21 mouse cellular contexts compared by ENCODE assay signal in the genomic region with DNA sequence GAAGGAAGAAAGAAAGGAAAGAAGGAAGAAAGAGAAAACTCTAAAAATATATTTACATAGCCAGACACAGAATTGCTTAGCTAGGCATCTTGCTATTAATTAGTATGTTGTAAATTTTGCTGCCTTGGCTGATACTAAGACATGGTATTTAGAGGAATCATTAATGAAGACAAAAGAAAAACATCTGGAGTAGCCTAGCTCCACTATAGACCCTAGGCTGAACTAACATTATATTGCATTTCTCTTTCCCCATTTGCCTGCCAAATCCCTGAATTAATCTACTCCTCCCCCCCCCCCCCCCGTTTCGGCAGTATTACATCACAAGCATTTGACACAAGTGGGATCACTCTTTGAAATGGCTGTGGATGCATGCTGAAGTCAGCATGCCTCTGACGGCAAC.
DNase-seq lines count a peak whose midpoint lies in the region; ATAC-seq and TF ChIP-seq lines count a peak whose summit lies in the region.
"Had no signal": no experiment of that assay in that cellular context is flagged by ENCODE, and none has a peak within 500 bp of the region (broad histone marks: within the 10 kb centered on the region; RNA-seq: fewer than 3 reads in every experiment).

No protein-coding gene starts in this region.

- no peak overlapping the region for H3K4me3 ChIP-seq in forebrain, postnatal 0 days (ENCODE audit: low read depth, low read length)
- H3K4me3 ChIP-seq in forebrain, embryonic 12.5 days (replicated peaks): no peak overlapping the region
- no peak overlapping the region for H3K4me3 ChIP-seq in intestine, embryonic 16.5 days (ENCODE audit: low read length)
- H3K4me3 ChIP-seq in intestine, embryonic 15.5 days (replicated peaks): no peak overlapping the region
- H3K4me3 ChIP-seq in lung, embryonic 16.5 days (ENCODE audit: low read length): no peak overlapping the region
- no peak overlapping the region for H3K4me3 ChIP-seq in stomach, embryonic 16.5 days (replicated peaks; ENCODE audit: low read length)
- H3K4me3 ChIP-seq: erythroblast, embryonic 14.5 days; hindbrain, embryonic 10.5 days; layer of hippocampus, adult 2 months; neural tube, embryonic 12.5 days had no signal

- ATAC-seq in forebrain, postnatal 0 days: peak; percentile 15
- ATAC-seq in forebrain, embryonic 12.5 days (ENCODE audit: low FRiP score): no peak
- ATAC-seq in intestine, embryonic 16.5 days: peak; percentile 40; the same call in 1 of the 2 replicates
- no peak for ATAC-seq in intestine, embryonic 15.5 days
- peak; percentile 56 for ATAC-seq in lung, embryonic 16.5 days (ENCODE audit: low read depth)
- ATAC-seq in stomach, embryonic 16.5 days (ENCODE audit: insufficient read depth, low FRiP score): peak; percentile 61; the same call in 1 of the 2 replicates
- no peak for ATAC-seq in activated CD4-positive, CD25-positive, alpha-beta regulatory T cell, adult 4 months
- ATAC-seq: hindbrain, postnatal 0 days; liver, postnatal 0 days had no signal

- no peaks in the 10 kb centered on the region for H3K27me3 ChIP-seq in forebrain, postnatal 0 days (ENCODE audit: insufficient read depth, low read length)
- H3K27me3 ChIP-seq in forebrain, embryonic 12.5 days: no peaks in the 10 kb centered on the region
- H3K27me3 ChIP-seq in intestine, embryonic 16.5 days (replicated peaks; ENCODE audit: control insufficient read depth, insufficient read depth, low read length): no peaks in the 10 kb centered on the region
- no peaks in the 10 kb centered on the region for H3K27me3 ChIP-seq in intestine, embryonic 15.5 days (replicated peaks)
- no peaks in the 10 kb centered on the region for H3K27me3 ChIP-seq in lung, embryonic 16.5 days (ENCODE audit: control insufficient read depth, insufficient read depth, low read depth, low read length)
- no peaks in the 10 kb centered on the region for H3K27me3 ChIP-seq in stomach, embryonic 16.5 days (ENCODE audit: control insufficient read depth, insufficient read depth, low read length)
- H3K27me3 ChIP-seq: neural tube, embryonic 12.5 days had no signal

- no peak overlapping the region for H3K9ac ChIP-seq in forebrain, postnatal 0 days
- no peak overlapping the region for H3K9ac ChIP-seq in forebrain, embryonic 12.5 days
- no peak overlapping the region for H3K9ac ChIP-seq in intestine, embryonic 16.5 days (ENCODE audit: low read depth, low read length)
- no peak overlapping the region for H3K9ac ChIP-seq in intestine, embryonic 15.5 days
- H3K9ac ChIP-seq in lung, embryonic 16.5 days (ENCODE audit: low read length): no peak overlapping the region
- no peak overlapping the region for H3K9ac ChIP-seq in stomach, embryonic 16.5 days (ENCODE audit: low read length)
- H3K9ac ChIP-seq: liver, postnatal 0 days; neural tube, embryonic 12.5 days had no signal

- H3K27ac ChIP-seq in forebrain, postnatal 0 days (ENCODE audit: low read depth, low read length): no peak overlapping the region
- no peak overlapping the region for H3K27ac ChIP-seq in forebrain, embryonic 12.5 days
- no peak overlapping the region for H3K27ac ChIP-seq in intestine, embryonic 16.5 days (ENCODE audit: low read length)
- H3K27ac ChIP-seq in intestine, embryonic 15.5 days: no peak overlapping the region
- no peak overlapping the region for H3K27ac ChIP-seq in lung, embryonic 16.5 days (ENCODE audit: low read length)
- no peak overlapping the region for H3K27ac ChIP-seq in stomach, embryonic 16.5 days (ENCODE audit: low read length)
- H3K27ac ChIP-seq: hindbrain, embryonic 10.5 days; hindbrain, postnatal 0 days; layer of hippocampus, adult 2 months; neural tube, embryonic 12.5 days had no signal

- no peak for TF ChIP-seq CTCF in forebrain, postnatal 0 days (IDR thresholded peaks at IDR 0.05; ENCODE audit: low read depth)

- H3K36me3 ChIP-seq in forebrain, postnatal 0 days (ENCODE audit: insufficient read depth): no peaks in the 10 kb centered on the region
- H3K36me3 ChIP-seq in forebrain, embryonic 12.5 days (replicated peaks): no peaks in the 10 kb centered on the region
- no peaks in the 10 kb centered on the region for H3K36me3 ChIP-seq in intestine, embryonic 16.5 days (ENCODE audit: control insufficient read depth, insufficient read depth, low read length)
- H3K36me3 ChIP-seq in intestine, embryonic 15.5 days: no peaks in the 10 kb centered on the region
- H3K36me3 ChIP-seq in lung, embryonic 16.5 days (ENCODE audit: control insufficient read depth, insufficient read depth, low read length): no peaks in the 10 kb centered on the region
- no peaks in the 10 kb centered on the region for H3K36me3 ChIP-seq in stomach, embryonic 16.5 days (ENCODE audit: control insufficient read depth, insufficient read depth, low read length)
- H3K36me3 ChIP-seq: hindbrain, embryonic 10.5 days; neural tube, embryonic 12.5 days had no signal

- H3K9me3 ChIP-seq in forebrain, postnatal 0 days (ENCODE audit: low read length): no peaks in the 10 kb centered on the region
- no peaks in the 10 kb centered on the region for H3K9me3 ChIP-seq in forebrain, embryonic 12.5 days
- no peaks in the 10 kb centered on the region for H3K9me3 ChIP-seq in intestine, embryonic 16.5 days (ENCODE audit: control insufficient read depth, low read length)
- H3K9me3 ChIP-seq in intestine, embryonic 15.5 days: no peaks in the 10 kb centered on the region
- H3K9me3 ChIP-seq in lung, embryonic 16.5 days (ENCODE audit: control insufficient read depth, low read length): no peaks in the 10 kb centered on the region
- H3K9me3 ChIP-seq in stomach, embryonic 16.5 days (replicated peaks; ENCODE audit: control insufficient read depth, low read length): no peaks in the 10 kb centered on the region
- H3K9me3 ChIP-seq: hindbrain, embryonic 10.5 days; neural tube, embryonic 12.5 days had no signal

- DNase-seq in forebrain, postnatal 0 days: no peak
- DNase-seq in lung, postnatal 4 days: no peak
- DNase-seq: adrenal gland, adult 2 months; B cell, adult 2 months; cerebellum, adult 8-10 months; gastrocnemius, postnatal 10 days; liver, postnatal 0 days; right cerebral cortex, adult 18-20 months; thymus, postnatal 4 days had no signal

- no peak overlapping the region for H3K4me2 ChIP-seq in forebrain, postnatal 0 days (ENCODE audit: low read depth)
- no peak overlapping the region for H3K4me2 ChIP-seq in forebrain, embryonic 12.5 days
- no peak overlapping the region for H3K4me2 ChIP-seq in intestine, embryonic 16.5 days (ENCODE audit: low read depth, low read length)
- H3K4me2 ChIP-seq in intestine, embryonic 15.5 days (replicated peaks): no peak overlapping the region
- no peak overlapping the region for H3K4me2 ChIP-seq in lung, embryonic 16.5 days (ENCODE audit: low read depth, low read length)
- H3K4me2 ChIP-seq in stomach, embryonic 16.5 days (ENCODE audit: low read depth, low read length): no peak overlapping the region
- H3K4me2 ChIP-seq: midbrain, embryonic 11.5 days; neural tube, embryonic 12.5 days had no signal

- H3K4me1 ChIP-seq in forebrain, postnatal 0 days (ENCODE audit: insufficient read depth): no peaks in the 10 kb centered on the region
- peaks cover 13% of the 10 kb centered on the region for H3K4me1 ChIP-seq in forebrain, embryonic 12.5 days
- H3K4me1 ChIP-seq in intestine, embryonic 16.5 days (ENCODE audit: control insufficient read depth, insufficient read depth, low read length): peaks cover 12% of the 10 kb centered on the region; the same call in 1 of the 2 replicates
- peaks cover 11% of the 10 kb centered on the region for H3K4me1 ChIP-seq in intestine, embryonic 15.5 days (replicated peaks)
- H3K4me1 ChIP-seq in lung, embryonic 16.5 days (replicated peaks; ENCODE audit: control insufficient read depth, insufficient read depth, low read length): peaks cover 34% of the 10 kb centered on the region
- peaks cover 14% of the 10 kb centered on the region for H3K4me1 ChIP-seq in stomach, embryonic 16.5 days (ENCODE audit: control insufficient read depth, insufficient read depth, low read length)

- WGBS in forebrain, postnatal 0 days: 45% methylated on average over 3 of the region's 3 CpGs
- 54% methylated on average over 3 of the region's 3 CpGs for WGBS in forebrain, embryonic 12.5 days
- whole genome bisulfite sequencing in intestine, embryonic 16.5 days: 46% methylated on average over 3 of the region's 3 CpGs
- WGBS in intestine, embryonic 15.5 days: 46% methylated on average over 3 of the region's 3 CpGs
- 34% methylated on average over 3 of the region's 3 CpGs for WGBS in lung, embryonic 16.5 days
- WGBS in stomach, embryonic 16.5 days: 46% methylated on average over 3 of the region's 3 CpGs

Comparison
In these comparisons a context has a peak if more than half of its experiments do, and no peak if none do; other contexts are left out.
1. ATAC-seq: peak in forebrain, postnatal 0 days (single experiment), intestine, embryonic 16.5 days (single experiment), lung, embryonic 16.5 days (single experiment) and stomach, embryonic 16.5 days (single experiment); none in forebrain, embryonic 12.5 days (single experiment), intestine, embryonic 15.5 days (single experiment) and activated CD4-positive, CD25-positive, alpha-beta regulatory T cell, adult 4 months (single experiment).